Mouse (Mus musculus): ENCODE data around the gene Csmd2.
"Not testable (repeated sequence)": the region's sequence is repeated elsewhere in the genome, so short reads cannot be mapped to it uniquely, and the experiment has no call there.

Gene Csmd2

DNA sequence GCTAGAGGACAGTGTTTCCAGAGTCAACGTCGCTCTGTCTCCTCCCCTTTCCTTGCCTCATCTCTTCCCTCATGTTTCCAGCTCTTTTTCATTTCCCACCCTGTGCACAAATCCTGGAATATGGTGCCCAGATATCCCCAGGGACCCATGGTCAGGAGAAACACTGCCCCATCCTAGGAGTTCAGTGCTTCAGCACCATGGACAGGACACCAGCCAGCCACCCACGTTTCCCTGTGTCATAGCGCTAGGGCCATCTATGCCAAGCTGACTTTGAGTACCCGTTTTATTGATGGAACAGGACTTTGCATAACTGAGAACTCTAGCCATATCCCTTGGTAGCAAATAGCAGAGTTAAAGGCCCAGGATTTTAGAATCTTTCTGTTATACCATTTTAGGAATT is 55.0 kb downstream of the Csmd2 start:
- peak; percentile 27 for DNase-seq (ENCODE audit: extremely low spot score)

GRCm38 (mm10) chr4:128048716-128049115 is 61.1 kb downstream of the Csmd2 start:
- DNase-seq (ENCODE audit: extremely low spot score) = no peak

GRCm38 (mm10) chr4:128052701-128053100 is 65.0 kb downstream of the Csmd2 start:
- no peak for DNase-seq (ENCODE audit: extremely low spot score)

- DNase-seq (ENCODE audit: extremely low spot score) = not testable (repeated sequence)
Measured at GRCm38 (mm10) chr4:128061274-128061673, 73.6 kb downstream of the Csmd2 start.

DNA sequence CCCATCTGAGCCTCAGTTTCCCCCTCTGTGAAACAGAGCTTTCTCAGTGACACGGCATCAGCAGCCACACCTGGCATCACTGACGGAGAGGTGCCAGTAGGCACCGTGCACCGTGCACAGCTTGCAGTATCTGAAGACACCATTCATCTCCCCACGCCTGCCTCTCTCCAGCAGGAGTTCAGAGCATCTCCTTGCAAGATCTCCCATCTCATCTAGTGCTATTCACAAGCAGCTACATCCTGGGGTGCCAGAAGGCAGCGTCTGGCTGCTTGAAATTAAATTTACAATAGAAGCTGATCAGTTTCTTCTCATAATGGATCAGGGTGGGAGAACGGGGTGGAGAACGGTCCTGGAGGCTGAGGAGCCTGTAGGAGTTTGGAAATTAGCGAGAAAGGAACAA is 79.5 kb downstream of the Csmd2 start:
- DNase-seq (ENCODE audit: extremely low spot score) = no peak

DNA sequence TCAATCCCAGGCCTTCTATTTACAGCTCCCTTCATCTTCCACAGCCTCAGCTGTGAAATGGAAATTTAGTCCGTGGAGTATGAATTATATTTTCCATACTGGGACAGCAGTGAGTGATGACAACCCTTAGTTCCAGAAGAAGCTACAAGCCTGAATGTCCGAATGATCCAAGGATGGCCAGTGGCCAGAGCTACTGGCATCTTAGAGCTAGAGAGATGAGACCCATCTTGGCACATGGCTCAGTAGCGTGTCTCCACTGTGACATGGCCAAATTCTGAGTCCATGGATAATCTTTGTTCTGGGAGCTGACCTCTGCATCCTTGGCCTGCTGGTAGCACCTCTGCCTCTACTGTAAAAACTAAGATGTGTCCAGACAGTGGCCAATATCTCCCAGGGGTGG is 96.8 kb downstream of the Csmd2 start:
- no peak for DNase-seq (ENCODE audit: extremely low spot score)

DNA sequence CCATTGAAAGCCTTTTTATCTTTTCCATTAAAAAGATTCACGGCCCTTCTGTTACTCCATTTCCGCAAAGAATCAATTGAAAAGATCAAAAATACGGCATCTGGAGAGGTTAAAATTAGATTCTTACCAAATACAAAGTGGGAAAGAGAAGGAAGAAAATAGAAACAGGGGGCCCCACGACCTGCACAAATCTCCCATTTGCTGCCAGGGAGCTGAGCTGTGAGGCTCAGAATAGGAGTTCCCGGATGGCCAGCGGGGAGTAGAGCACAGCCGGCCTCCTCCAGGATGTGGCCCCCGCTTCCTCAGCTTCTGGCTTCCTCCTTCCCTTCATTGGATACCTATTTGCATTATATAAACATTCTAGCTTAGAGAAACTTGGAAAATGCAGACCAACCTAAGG is 97.4 kb downstream of the Csmd2 start:
- no peak for DNase-seq (ENCODE audit: extremely low spot score)

GRCm38 (mm10) chr4:128087147-128087606 is 99.5 kb downstream of the Csmd2 start:
- DNase-seq (ENCODE audit: extremely low spot score) = no peak

GRCm38 (mm10) chr4:128087704-128088103 is 100.0 kb downstream of the Csmd2 start:
- no peak for DNase-seq (ENCODE audit: extremely low spot score)

DNA sequence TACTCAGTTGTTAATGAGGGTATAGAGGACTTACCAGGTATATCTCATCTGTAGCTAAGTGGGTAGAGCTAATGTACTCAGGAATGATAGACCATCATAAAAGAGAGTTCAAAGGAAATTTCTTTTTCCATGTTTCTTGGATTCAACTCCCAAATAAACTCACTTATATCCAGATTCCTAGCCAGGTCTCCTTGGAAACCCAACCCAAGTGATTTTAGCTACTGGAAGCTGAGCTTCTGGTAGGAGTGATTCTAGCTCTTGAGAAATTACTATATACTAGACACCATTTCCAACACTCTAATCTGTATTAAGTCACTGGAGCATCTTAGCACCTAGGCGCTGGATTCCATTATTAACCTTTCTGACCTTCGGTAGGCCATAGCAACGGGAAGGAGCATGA is 100.6 kb downstream of the Csmd2 start:
- no peak for DNase-seq (ENCODE audit: extremely low spot score)

- no peak for DNase-seq (ENCODE audit: extremely low spot score)
Measured at GRCm38 (mm10) chr4:128091938-128092337, 104.3 kb downstream of the Csmd2 start.

DNA sequence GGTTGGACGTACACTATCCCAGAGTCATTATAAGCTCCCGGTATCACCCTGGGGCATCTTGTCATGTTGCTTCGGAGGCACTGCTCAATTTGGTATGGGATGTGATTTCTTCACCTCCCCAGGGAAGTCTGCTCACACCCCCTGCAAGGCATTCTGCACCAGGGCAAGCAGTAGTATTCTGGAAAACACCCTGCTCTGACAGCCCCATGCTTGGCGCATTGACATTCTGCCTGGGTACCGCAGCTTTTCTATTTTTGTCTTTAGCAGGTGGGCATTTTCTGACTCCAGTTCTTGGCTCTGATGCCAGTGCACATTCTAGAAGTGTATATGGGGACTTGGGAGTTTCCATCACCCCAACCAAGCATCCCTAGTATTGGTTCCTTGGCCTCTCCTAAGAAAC is 111.9 kb downstream of the Csmd2 start:
- DNase-seq (ENCODE audit: extremely low spot score) = no peak

- no peak for DNase-seq (ENCODE audit: extremely low spot score)
Measured at GRCm38 (mm10) chr4:128100541-128100940, 112.9 kb downstream of the Csmd2 start.

DNA sequence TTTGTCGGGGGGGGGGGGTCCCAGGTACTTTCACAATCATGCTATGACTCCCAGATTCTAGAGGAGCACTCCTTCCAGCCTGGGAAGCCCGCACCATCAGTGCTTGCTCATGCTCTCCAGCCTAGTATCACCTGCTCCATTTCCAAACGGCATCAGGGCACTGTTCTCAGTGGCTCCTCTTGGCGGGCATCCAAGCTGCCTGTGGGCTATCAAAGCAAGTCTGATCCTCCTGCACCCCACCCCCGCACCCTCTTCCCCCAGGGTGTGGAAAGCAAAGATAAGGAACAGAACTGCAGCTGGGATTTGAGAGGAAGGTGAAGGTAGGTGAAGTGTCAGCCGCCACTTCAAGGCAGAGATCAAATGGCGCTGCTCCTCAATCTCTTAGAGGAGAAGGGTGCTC is 128.7 kb downstream of the Csmd2 start:
- no peak for DNase-seq (ENCODE audit: extremely low spot score)

- no peak for DNase-seq (ENCODE audit: extremely low spot score)
Measured at GRCm38 (mm10) chr4:128123281-128123680, 135.6 kb downstream of the Csmd2 start.

DNA sequence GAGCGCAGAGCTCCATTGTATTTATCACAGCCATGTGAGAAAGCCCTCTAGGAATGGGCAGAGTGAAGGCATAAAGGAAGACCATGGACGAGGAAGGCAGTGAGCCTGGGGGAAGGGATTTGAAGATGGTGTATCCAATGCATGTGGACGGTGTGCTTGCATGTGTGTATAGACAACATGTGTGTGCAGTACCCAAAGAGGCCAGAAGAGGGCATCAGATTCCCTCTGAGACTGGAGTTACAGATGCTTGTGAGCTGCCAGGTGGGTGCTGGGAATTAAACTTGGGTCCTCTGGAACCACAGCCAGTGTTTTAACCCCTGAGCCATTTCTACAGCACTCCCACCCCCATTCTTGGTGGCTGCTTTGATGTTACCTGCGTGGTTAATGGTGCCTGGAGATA is 137.1 kb downstream of the Csmd2 start:
- no peak for DNase-seq (ENCODE audit: extremely low spot score)

- DNase-seq (ENCODE audit: extremely low spot score) = no peak
Measured at GRCm38 (mm10) chr4:128128546-128128945, 140.9 kb downstream of the Csmd2 start.

DNA sequence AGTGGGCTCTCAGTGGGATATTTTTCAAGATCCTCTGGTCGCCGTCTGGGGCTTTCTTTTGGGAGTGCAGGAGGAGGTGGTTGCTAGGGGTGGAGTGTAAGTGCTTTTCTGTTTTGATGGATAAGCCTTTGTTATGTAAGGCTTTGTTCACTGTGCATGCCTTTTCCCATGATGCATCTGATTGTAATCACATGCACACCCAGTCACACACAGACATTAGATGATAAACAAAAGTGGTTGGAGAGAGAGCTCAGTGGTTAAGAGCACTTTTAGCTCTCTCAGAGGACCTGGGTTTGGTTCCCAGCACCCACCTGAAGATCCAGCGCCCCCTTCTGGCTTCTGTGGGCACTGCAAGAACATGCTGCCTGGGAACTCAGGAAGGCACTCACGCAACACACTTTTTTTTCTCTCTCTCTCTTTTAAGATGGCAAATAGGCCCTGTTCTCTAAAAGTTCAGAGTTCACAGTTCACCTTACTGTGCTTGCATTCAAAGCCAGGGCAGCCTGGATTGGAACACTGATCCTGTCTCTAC is 143.0 kb downstream of the Csmd2 start:
- DNase-seq (ENCODE audit: extremely low spot score) = no peak

- DNase-seq (ENCODE audit: extremely low spot score) = no peak
Measured at GRCm38 (mm10) chr4:128131666-128132065, 144.0 kb downstream of the Csmd2 start.

DNA sequence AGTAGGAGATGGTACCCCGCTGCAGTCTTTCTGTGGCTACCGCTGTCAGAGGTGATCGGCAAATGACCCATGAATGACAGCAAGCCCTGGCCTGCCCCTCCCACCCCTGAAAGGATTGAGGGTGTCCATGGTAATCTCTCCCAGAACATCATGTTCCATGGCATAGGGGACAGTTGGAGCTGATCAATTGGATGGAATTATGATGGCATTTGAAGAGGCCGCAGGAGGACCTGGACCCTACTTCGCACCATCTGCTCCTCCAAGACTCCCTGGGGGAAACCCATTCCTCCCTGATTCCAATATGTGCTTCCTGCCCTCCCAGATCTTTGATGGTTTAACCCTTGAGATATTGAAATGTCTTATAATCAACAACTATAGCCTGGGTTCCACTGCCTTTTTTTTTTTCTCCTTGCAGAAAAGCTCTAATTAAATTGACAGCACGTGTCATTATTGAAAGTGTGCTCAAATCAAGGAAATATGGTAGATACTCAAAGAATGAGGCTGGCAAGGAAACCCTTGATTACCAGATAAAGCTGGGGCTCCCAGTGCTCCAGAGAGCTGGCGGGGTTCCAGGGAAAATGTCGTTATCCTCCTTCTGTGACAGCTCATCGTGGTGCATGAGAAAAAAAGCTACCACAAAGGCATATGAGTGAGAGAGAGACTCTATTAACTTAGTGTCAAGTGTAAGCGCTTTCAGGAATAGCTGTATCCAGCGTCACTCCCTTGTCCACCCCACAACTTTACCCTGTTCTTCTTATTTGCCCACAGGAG is 145.4 kb downstream of the Csmd2 start:
- no peak for DNase-seq (ENCODE audit: extremely low spot score)

DNA sequence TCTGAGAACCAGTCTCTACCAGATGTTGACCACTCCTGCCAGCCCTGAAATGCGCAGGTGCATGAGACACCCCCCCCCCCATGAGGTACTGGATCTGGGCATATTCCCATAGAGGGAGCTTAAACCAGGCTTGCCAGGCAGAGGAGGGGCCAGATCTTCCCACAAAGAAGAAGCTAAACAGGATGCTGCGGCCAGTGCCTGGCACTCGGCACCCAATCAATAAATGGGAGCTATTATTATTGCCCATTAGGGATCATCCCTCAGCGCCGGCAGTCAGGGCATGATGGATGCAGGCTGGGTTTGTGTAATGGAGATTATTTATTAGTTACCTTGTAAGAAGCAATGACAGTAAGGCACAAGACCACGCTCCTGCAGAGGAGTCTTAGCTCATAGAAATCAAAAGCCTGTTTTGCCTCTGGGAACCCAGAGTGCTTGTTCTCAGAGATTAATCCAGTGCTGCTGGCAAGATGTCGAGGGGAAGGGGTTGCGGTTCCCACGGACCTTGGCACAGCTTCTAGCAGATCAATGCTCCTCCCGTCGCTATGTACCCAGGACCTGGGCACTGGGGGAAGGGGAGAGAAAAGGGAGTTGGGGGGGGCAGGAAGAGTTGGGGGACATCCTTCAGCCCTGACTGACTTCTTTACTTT is 146.8 kb downstream of the Csmd2 start:
- DNase-seq (ENCODE audit: extremely low spot score) = no peak

GRCm38 (mm10) chr4:128135014-128135622 is 147.5 kb downstream of the Csmd2 start:
- DNase-seq (ENCODE audit: extremely low spot score) = no peak

DNA sequence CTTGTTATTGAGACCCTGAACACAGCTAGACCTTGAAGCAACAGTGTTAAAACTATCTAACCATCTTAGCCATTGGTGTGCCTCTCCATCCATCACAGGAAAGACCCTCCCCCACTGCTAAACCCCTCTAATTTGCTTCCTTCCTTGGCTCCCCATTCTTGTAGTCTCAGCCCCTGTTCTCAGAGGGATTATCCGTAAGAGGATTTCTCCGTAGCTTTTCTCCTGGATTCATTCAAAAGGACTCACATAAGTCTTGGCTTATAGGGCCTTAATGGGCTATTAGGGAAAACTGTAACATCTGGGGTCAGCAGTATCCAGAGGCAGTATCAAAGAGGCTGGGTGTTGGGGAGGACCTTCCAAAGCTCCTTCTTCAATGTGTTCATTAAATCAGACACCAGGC is 152.3 kb downstream of the Csmd2 start:
- DNase-seq (ENCODE audit: extremely low spot score) = no peak
